Mouse (Mus musculus) fat pad, adult 2 months (tissue): ENCODE measurements around the gene Nr1d1.
"Not testable (repeated sequence)": the region's sequence is repeated elsewhere in the genome, so short reads cannot be mapped to it uniquely, and the experiment has no call there.

Experiments used
- DNase-seq: peaks from one replicate; pipeline ENCODE4 v3.0.0-alpha.2; 2011; ENCODE audit warnings: low read depth, low spot score; ENCODE audit errors: extremely low read depth

Nr1d1 gene

DNA sequence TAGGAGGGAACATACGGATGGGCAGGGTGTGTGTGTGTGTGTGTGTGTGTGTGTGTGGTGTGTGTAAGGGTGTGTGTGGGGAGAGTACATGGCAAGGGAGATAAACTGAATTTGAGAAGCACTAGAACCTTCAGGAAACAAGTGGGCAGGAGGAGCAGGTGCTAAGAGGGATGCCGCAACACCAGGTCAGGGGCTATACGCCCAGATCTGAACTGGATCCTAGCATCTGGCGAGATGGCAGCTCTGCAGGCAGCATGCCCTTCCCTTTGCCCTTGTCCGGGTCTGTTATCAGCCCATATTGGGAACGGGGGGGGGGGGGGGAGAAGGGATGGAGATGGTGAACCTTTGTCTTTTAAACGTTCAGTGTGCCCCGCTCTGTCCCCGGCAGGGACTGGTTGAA, 36.2 kb downstream of the Nr1d1 start:
- DNase-seq: no peak

GRCm38 (mm10) chr11:98738428-98738911, 36.7 kb downstream of the Nr1d1 start:
- no peak for DNase-seq

- not testable (repeated sequence) for DNase-seq
Observed at GRCm38 (mm10) chr11:98737220-98737619, 37.9 kb downstream of the Nr1d1 start.

GRCm38 (mm10) chr11:98736176-98736575, 39.0 kb downstream of the Nr1d1 start:
- no peak for DNase-seq

- no peak for DNase-seq
Observed at GRCm38 (mm10) chr11:98735111-98735510, 40.0 kb downstream of the Nr1d1 start.

GRCm38 (mm10) chr11:98734020-98734419, 41.1 kb downstream of the Nr1d1 start:
- DNase-seq: no peak

DNA sequence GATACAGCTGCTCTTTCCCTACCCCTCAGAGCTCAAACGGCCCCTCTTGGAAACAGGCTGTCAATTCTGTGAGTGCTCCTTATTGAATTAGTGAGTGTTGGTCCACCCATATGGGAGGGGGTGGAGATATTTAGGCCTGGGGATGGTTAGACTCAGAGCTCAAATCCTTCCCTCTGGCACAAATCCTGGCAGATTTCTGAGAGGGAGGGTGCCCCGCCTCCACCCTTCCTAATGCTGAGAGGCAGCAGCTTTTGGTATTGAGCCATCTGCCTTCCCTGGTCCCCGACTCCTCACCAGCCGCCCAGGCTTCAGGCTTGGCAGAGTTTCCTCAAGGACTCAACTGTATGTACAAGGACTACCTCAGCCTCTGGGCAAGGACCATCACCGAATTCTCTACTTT, 44.0 kb downstream of the Nr1d1 start:
- no peak for DNase-seq

DNA sequence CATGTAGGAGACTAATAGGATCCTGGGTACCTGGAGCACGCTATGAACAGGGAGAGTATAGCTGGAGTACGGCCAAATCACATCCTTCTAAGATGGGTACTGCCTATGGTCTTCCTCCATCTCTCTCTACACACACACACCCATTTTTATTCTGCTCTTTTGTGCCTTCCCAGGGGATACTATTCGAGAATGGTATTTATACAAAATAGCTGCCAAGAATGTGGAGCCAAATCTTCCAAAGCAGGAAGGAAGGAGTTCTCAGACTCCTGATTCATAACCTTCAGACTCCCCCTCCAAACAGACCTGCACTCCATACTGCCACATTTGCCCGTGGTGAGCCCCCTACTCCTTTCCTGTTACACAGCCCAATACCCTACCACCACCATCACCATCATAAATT, 44.4 kb downstream of the Nr1d1 start:
- no peak for DNase-seq

GRCm38 (mm10) chr11:98729119-98729588, 46.0 kb downstream of the Nr1d1 start, which contains the start of gene Med24:
Med24 (minus strand) TSS chr11:98729435.
- DNase-seq: peak; percentile 75

GRCm38 (mm10) chr11:98725926-98726506, 49.1 kb downstream of the Nr1d1 start:
- no peak for DNase-seq

- DNase-seq: no peak
Observed at GRCm38 (mm10) chr11:98723098-98723497, 52.0 kb downstream of the Nr1d1 start.

- no peak for DNase-seq
Observed at GRCm38 (mm10) chr11:98721458-98722226, 53.5 kb downstream of the Nr1d1 start.

GRCm38 (mm10) chr11:98720756-98721155, 54.4 kb downstream of the Nr1d1 start:
- no peak for DNase-seq
